ENCODE assay signal across 9 mouse cellular contexts in the genomic region with DNA sequence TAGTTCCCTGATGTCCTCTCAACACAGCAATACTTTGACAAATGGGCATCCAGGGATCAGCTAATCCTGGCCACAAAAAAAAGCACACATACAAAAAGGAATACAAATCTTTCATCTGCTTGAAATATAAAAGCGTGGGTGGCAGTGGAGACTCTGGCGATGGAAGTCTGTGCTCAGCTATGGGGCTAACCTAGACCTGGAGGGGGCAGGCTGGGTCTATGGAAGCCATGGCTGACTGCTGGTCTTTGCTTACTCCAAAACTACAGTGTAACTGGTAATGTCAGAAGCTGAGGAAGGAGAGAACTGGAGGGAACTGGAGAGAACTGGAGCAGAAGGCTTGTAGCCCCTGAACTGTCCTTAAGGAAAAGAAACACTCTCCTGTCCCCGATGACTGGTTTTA.
DNase-seq lines count a peak whose midpoint lies in the region; ATAC-seq and TF ChIP-seq lines count a peak whose summit lies in the region.
"Had no signal": no experiment of that assay in that cellular context is flagged by ENCODE, and none has a peak within 500 bp of the region (broad histone marks: within the 10 kb centered on the region; RNA-seq: fewer than 3 reads in every experiment).

No protein-coding gene starts in this region.

- intact Hi-C loops in gastrocnemius, adult 2 months (cut with DNase I) = no loop called here
- intact Hi-C loops in left cerebral cortex, postnatal 36 days (cut with DNase I) = no loop called here

- H3K27me3 ChIP-seq in neural tube, embryonic 12.5 days (replicated peaks) = peaks cover 44% of the 10 kb centered on the region
- H3K27me3 ChIP-seq in limb, embryonic 13.5 days = peaks cover 39% of the 10 kb centered on the region

- TF ChIP-seq CTCF in gastrocnemius, adult 2 months (IDR thresholded peaks at IDR 0.05) = peak; percentile 13; the same call in 1 of the 2 replicates

- H3K4me1 ChIP-seq in neural tube, embryonic 12.5 days = peaks cover 52% of the 10 kb centered on the region
- H3K4me1 ChIP-seq in limb, embryonic 13.5 days = peaks cover 71% of the 10 kb centered on the region

- H3K4me3 ChIP-seq in gastrocnemius, adult 2 months = no peak overlapping the region
- H3K4me3 ChIP-seq in neural tube, embryonic 12.5 days = no peak overlapping the region
- H3K4me3 ChIP-seq in limb, embryonic 13.5 days = 0 out of 2 replicates have a peak overlapping the region, but pooled peaks have one; percentile 3

- peak; percentile 10 for DNase-seq in gastrocnemius, adult 2 months
- no peak for DNase-seq in gastrocnemius, adult 18-20 months (ENCODE audit: low spot score)
- DNase-seq in neural tube, embryonic 10.5 days (ENCODE audit: extremely low spot score, low spot score) = no peak
- no peak for DNase-seq in left cerebral cortex, postnatal 36 days (ENCODE audit: low spot score in 2 of 2)
- DNase-seq in T-cell, adult 2 months (ENCODE audit: low spot score) = no peak
- DNase-seq in layer of hippocampus, adult 18-20 months (ENCODE audit: low spot score in 2 of 2) = no peak
- DNase-seq: lung, postnatal 14 days had no signal

- no peaks in the 10 kb centered on the region for H3K36me3 ChIP-seq in neural tube, embryonic 12.5 days
- no peaks in the 10 kb centered on the region for H3K36me3 ChIP-seq in limb, embryonic 13.5 days

- H3K9me3 ChIP-seq in neural tube, embryonic 12.5 days = no peaks in the 10 kb centered on the region
- H3K9me3 ChIP-seq in limb, embryonic 13.5 days = no peaks in the 10 kb centered on the region

- WGBS in neural tube, embryonic 12.5 days = 65% methylated on average over 3 of the region's 3 CpGs
- 53% methylated on average over 3 of the region's 3 CpGs for WGBS in limb, embryonic 13.5 days

- no peak overlapping the region for H3K27ac ChIP-seq in gastrocnemius, adult 2 months
- peak overlapping the region; percentile 27; the same call in 1 of the 2 replicates for H3K27ac ChIP-seq in neural tube, embryonic 12.5 days
- peak overlapping the region; percentile 49; the same call in 1 of the 2 replicates for H3K27ac ChIP-seq in limb, embryonic 13.5 days

- no peak for ATAC-seq in neural tube, embryonic 12.5 days (ENCODE audit: low FRiP score, low read depth)
- no peak for ATAC-seq in limb, embryonic 13.5 days (ENCODE audit: low FRiP score, low read depth)

- peak overlapping the region; percentile 49 for H3K4me2 ChIP-seq in neural tube, embryonic 12.5 days (replicated peaks)
- peak overlapping the region; percentile 55 for H3K4me2 ChIP-seq in limb, embryonic 13.5 days (replicated peaks)

- peak overlapping the region; percentile 35; the same call in 1 of the 2 replicates for H3K9ac ChIP-seq in neural tube, embryonic 12.5 days
- H3K9ac ChIP-seq in limb, embryonic 13.5 days = peak overlapping the region; percentile 45; the same call in 1 of the 2 replicates
